Mouse (Mus musculus): ENCODE measurements around the gene Fus.

Fus gene

DNA sequence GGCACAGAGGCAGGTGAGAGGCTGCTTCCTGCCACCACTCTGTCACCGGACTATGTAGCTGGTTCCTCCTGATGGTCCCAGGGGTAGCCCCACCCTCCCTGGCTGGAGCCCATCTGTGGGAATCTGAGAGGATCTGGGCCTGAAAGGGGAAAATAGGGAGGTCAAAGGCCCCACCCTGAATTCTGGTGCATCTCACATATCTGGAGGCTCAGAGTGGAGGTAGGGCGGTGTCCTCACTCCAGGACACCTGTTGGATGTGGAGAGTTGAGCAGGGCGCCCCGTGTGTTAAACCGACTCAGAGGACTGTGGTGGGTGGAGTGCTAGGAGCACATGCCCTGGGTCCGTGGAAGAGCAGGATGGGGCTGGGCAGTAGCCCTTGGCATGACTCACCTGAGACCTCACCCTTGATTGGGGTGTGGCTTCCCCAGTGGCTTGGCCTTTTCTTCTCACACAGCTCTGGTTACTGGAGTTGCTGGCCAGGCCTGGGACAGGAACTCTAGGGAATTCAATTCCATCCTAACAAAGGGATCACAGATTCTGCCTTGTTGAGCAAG is 20.7 kb upstream of the Fus start, which contains the start of gene Prss36:
TSS of gene Prss36 (minus strand) at position 256 of the 554 bp plus-strand sequence.
- no peak for DNase-seq

DNA sequence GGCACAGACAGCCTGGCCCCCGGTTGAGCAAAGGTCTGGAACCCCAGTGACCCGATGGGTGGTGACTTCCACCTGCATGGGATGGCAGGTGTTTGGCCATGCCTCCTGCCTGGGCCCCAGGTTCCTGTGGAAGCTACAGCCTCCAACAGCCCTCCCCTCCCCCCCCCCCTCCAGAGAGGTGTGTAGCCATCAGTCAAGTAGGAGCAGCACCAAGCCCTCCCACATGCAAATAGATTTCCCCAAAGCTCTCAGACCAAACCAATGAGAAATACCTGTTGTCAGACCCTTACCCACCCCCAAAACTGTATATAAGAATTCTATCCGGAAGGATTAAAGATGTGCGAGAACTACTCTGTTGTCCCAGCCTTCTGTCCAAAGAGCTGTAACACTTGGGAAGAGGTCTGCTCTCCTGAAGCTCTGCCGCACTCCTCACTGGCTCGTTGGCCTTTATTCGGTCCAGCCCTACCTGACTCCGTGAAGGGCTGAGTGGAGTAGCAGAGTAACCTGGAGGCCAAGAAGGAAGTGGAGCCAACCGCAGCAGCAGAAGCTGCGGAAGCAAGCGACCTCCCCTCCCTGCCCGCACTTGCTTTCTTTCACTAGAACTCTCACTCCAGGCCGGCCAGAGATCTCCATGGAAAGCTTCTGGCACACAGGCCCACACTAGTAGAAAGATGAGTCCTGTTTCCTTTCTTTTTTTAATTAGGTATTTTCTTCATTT is 14.2 kb upstream of the Fus start:
- DNase-seq, result no peak

DNA sequence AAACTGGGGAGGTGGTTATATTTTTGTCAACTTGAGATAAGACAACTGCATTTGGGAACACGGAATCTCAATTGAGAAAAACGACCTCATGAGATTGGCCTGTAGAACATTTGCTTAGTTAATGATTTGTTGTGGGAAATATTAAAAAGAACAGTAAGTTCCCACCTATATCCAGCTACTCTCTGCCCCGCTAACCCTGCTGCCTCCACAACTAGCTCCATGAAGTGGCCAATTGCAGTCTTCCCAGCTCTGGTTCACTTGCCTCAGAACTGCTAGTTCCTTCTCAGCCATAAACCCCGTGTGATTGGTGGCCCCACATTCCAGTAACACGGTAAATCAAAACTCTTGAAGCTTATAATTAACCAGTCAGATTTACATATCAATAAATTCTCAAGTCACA is 7.9 kb upstream of the Fus start:
- DNase-seq, result no peak

DNA sequence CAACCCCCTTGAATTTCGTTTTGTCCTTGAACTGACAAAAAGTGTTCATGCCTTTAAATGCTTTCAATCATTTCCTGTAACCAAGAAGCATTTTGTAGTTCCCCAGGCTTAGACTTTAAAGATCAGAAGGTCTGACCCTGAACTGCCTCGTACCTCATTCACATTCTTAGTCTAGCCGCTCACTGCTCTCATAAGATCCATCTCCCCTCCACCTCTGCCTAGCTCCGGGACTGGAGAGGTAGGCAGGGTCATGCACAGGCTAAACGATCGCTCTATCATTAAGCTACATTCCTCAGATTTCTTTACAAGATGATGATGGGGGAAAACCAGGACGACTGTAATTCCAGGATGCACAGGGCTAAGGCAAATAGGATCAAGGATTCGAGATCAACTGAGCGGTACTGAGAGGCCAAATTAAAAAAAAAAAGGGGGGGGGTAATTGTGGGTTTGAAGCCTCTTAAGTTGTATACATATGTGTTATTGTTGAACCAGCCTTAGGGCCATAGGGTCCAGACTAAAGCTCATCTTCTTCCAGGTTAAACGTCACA is 812 bp upstream of the Fus start:
- DNase-seq, result no peak

DNA sequence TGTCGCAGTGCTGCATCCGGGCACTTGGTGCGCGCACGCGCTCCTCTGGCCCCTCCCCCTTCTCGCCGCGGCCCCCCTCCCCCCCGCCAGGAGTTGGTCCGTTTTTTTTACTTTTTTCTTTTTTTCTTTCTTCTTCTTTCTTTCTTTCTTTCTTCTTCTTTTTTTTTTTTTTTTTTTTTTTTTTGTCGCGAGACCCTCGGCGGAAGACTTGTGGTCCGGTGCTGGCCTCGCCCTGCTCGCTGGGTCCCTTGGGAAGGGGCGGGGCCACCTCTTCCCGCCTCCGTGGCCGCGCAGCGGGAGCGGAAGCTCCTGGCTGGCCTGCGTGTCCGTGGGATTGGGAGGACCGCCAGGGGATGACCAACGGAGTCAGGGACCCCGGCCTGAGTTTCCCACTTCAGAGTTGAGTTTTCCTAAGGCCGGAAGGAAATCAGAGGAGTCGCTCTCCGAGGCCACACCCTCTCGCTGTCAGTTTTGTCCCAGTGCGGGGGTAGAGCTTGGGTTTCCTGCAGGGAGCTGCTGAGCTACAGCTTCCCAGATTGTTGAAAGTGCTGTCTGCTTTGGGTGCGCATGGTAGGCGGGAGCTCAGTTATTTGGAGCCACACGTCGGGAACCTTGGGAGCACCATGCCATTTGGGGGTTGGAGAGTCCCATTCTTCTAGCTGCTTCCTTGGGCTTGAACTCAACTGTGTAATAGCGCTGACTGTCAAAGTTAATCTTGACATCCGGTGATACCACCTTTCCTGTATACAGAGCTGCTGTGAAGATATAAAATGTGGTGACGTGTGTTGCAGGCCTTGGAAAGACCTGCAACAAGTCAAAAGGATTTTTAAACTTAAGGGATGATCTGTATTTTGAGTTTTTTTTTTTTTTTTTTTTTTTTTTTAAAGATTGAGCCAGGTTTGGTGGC is 918 bp downstream of the Fus start:
- DNase-seq, result peak; percentile 77 to 81

DNA sequence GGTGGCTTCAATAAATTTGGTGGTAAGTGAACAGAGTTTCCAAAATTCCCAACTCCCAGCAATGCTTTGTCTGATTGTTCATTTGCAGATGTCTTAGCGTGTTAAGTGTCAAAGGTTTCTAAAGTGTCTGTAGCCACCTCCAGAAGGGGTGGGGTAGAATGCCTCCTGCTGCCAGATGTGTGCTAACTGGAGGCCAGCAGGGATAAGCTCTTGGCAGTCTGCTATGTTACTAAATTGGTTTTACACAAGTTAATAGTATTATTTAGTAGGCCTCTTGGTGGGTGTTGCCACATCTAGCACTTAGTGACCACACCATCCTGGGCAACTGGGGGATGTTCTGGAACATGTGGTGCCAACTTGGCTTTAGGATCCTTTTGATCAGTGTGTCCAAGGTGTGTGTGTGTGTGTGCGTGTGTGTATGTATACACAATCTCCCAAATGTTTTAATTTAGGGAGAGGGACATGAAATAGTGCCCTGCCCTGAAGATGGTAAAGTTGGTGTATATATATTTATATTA is 7.2 kb downstream of the Fus start:
- no peak for DNase-seq

DNA sequence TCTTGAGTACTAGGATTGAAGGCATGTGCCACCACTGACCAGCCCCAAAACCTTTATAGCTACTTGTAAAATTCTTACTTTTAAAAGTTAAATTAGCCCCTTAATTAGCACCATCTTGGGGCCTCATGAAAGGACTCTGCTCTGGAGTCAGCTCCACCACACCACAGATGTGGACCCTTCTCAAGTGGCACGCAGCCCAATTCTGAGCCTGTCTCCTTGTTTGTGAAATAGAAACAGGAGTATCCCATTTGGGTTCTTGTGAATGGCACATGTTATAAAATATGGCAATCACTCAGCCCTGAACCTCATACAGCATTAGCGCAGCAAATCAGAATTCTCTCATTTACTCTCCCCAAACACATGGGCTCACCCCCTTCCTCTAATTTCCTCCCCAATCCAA is 11.6 kb downstream of the Fus start:
- DNase-seq, result no peak

DNA sequence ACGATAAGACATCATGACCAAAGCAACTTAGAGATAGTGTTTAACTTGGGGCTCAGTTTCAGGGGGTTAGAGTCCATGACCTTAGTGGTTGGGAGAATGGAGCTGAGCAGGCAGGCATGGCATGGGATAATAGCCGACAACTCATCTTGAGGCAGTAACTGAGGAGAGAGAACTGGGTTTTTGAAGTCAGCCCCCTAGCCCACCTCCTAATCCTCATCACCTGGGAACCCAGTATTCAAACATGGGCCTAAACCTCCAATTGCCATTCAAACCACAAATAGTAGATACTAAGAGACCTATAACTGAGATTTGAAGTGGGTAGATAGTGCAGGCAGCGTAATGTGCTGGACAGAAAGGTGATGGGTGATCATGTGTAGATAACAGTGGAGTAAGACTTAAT is 13.3 kb downstream of the Fus start:
- DNase-seq, result no peak

DNA sequence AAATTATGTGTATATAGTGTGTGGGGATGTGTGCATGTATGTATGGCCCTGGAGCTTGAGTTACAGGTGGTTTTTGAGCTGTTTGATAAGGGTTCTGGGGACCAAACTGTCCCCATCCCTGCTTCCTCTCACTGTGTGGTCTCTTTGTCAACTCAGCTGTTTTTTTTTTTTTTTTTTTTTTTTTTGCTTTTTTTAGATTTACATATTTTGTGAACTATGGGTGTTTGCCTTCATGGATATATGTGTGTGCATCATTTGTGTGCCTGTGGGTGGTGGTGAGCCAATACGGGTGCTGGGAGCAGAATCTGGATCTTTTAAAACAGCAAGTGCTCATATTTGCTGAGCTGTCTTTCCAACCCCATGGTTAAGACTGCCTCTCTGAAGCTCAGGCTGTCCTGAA is 21.6 kb downstream of the Fus start:
- DNase-seq, result no peak

DNA sequence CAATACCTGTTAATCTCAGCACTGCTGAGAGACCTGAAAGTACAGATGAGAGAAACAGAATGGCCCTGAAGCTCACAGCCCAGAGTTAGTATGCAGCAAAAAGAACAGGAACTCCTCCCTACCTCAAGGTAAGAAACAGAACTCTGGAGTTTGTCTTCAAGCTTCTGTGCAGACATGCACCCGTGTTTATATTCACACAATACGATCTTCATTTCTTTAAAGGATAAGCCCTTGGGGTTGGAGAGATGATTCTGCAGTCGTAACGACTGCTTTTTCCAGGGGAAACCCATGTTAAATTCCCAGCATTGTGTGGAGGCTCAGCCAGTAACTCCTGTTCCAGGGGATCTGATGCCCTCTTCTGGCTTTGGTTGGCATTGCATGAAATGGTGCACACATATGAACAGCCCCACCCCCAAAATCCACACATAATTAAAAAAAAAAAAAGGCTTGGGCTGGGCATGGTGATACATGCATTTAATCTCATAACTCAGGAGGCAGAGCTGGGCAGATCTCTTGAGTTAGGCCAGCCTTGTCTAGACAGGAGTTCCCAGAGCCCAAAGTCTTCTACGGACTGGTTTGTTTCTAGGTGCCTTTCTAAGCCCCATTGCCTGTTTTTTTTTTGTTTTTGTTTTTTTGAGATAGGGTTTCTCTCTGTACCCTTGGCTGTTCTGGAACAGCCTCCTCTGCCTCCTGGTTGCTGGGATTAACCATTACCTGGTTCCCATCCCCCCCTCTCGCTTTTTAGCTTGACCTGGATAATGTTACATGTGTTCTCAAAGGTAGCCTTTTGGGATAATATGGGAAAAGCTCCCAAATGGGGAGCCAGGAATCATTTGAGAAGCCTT is 24.6 kb downstream of the Fus start:
- peak; percentile 71 to 76 for DNase-seq

DNA sequence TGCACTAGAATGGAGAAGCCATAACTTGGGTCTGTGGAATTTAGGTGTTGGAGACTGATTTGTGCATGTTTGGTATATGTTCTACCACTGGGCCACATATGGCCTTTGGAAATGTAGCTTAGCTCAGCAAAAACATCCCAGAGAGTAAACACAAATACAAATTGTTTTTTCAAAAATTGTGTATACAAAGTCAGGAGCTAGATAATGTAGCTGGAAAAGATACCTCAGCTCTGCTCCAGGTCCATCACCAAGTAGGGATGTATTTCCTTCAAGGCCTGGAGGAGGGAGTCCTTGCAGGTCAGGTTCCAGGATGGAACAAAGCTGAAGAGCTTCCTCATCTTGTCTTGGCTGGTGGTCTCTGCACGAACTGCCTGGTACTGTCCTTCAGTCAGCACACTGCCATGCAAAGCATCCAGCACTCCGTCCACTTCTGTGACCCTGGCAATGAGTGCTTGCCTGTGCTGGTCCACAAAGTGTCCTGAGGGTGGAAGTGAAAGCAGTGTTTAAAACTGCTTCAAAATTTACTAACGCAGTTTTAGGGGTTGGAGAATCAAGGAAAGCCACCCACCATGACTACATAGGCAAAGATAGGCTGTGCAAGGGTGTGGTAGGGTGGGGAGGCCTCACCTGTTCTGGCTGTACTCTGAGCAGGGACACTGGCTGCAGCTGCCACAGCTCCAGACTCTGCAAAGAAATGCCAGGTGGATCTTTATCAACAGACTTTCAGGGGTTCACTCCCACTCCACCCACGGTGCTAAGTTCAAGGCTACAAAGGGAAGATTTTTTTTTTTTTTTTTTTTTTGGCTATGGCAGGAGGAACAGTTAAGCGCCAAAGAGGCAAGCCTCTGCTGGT is 25.5 kb downstream of the Fus start:
- no peak for DNase-seq

DNA sequence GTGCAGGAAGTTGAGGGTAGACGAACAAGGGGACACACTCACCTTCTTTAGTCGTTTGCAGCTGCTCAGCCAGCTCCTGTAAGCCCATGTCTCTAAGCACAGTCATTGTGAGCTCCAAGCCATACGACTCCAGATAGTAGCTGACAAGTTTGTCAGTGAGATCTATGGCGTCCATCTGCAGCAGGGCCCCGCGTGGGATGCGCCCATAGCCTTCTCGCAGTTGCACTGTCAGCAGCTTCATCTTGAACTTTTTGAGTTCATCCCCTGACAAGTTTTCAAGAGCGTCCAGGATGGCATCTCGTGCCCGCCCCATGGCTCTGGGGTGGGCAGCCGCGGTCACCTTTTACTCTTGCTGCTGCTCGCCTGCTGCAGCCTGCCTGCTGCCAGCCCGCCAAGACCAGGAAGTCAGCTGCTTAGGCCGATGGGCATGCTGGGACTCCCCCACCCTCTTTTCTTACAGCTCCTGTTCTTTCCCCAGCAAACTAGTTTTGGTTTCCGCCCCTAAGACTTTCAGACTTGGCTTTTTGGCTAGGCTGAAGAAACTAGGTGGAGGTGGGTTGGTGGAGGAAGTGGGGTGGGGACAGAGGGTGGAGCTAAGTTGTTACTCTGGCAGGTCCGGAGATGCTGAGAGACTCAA is 26.2 kb downstream of the Fus start, which contains the start of gene Pycard:
TSS of gene Pycard (minus strand) at position 527 of the 637 bp plus-strand sequence.
- peak; percentile 65 to 70 for DNase-seq

DNA sequence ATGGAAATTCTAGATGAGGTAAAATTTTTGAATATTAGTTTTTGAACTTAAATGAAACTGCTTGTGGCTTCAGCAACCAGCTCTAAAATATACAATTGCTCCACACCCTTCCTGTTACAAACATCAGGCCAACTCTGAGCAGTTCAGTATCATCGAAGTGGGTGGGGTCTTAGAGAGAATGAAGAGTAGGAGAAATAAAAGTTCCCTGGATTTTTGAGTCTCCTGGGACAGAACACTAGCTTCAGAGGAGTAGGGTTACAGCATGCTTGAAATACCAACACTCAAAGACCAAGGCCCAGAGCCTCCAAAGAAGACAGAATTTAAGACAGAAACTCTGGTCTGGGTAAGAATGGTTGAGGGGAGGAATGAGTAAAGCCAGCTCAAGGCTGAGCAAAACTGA is 32.2 kb downstream of the Fus start:
- no peak for DNase-seq

DNA sequence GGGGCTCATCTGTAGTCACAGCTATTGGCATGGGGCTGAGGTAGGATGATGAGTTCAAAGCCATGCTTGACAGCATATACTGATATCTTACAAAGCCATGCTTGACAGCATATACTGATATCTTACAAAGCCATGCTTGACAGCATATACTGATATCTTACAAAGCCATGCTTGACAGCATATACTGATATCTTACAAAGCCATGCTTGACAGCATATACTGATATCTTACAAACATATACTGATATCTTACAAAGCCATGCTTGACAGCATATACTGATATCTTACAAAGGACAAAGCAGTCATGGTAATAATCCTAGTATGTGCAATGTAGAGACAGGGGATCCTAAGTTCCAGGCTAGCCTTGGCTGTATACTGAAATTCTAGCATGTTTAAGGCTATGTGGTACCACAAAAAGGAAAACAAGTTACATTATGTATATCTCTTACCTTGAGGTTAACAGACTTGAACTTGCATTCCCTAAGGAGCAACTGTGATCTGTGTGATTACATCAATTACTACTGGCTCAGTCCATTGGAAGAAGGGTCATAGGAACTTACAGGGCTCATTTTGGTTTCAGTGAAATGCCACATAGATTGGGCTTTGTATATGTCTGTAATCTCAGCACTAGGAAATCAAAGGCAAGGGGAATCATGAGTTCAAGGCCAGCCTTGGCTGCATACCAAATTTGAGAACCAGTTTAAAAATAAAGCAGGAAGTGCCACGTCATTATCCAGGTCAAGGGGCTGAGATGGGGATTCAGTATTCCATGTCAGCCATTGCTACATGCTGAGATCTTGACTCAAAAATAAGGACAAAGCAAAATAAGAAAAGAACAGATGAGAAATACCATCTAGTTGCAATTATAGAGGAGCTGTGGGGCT is 33.1 kb downstream of the Fus start:
- no peak for DNase-seq

DNA sequence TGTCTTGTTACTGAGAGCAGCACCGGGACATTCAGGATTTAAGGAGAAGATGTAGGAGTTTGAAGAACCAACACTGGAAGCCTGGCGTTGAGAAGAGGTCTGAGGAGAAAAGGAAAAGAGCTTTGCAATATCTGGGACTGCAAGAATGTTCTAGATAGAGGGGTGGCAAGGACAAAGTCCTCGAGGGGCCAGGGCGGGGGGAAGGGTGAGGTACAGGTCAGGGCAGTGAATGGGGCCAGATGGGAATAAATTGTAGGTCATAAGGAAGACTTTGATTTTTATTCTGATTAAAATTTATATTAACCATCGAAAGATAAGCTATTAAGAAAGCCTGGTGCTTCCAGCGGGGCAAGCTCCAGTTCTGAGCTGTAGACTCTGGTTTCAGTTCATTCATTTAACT is 35.8 kb downstream of the Fus start:
- DNase-seq, result no peak

DNA sequence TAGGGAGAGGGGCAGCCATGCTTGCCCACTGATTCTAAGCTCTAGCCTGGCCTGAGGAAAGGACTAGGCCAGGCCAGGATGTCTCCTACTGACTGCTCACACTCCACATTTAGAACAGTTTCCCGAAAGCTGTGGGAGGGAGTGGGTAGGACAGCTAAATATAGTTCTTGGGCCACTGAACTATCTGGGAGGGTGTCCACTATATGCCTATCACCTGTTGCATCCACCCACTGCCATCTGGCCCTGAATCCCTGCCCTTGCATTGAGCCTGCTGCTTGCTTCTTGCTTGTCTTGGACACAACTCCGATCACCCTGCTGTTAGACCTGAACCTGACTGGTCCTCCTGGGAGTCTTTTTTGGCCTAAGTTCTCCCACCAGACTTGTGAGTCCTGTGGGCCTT is 36.4 kb downstream of the Fus start, which contains the start of gene Trim72:
TSS of gene Trim72 (plus strand) at position 262 of the 400 bp plus-strand sequence.
- DNase-seq, result no peak

DNA sequence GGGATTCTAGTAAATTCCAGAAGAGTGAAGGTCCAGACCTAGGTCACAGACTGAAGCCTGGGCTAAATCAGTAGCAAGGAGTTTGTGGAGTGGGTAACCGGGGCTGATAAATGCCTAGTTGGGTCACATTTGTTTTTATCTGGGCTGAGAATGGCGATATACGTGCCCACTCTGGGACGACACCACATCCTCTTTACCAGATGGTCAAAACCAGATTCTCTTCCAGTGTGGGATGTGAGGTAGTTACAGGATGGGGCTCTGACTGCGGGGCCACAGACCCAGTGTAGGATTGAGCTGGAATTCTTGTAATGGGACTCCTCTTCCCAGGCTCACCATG is 36.9 kb downstream of the Fus start:
- DNase-seq, result no peak

DNA sequence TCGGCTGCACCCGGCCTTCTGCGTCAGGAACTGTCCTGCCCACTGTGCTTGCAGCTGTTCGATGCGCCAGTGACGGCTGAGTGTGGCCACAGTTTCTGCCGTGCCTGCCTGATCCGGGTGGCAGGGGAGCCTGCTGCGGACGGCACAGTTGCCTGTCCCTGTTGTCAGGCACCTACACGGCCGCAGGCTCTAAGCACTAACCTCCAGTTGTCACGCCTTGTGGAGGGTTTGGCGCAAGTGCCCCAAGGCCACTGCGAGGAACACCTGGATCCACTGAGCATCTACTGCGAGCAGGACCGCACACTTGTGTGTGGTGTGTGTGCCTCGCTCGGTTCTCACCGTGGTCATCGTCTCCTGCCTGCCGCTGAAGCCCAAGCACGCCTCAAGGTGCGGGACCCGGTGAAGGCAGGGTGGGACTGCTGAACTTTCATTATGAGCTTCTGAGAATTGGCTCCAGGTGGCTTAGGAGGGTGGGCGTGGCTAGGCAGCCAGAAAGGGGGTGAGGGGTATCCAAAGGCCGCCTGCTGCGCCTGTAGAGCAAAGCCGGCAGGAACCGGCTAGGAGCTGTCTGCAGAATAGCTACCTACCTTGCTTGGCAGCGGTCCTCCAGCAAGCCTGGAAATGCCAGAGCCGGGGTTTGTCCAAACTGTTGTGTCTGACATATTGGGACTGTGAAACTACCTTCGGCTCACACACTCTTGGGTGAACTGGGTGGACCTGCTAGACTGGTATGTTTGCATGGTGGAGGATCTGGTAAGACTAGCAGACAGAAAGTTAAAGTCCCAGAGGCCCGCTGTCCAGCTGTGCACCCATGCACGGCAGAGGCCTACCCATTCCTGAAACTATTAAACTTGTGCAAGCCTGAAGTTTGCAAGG is 37.5 kb downstream of the Fus start:
- peak; percentile 64 to 70 for DNase-seq

DNA sequence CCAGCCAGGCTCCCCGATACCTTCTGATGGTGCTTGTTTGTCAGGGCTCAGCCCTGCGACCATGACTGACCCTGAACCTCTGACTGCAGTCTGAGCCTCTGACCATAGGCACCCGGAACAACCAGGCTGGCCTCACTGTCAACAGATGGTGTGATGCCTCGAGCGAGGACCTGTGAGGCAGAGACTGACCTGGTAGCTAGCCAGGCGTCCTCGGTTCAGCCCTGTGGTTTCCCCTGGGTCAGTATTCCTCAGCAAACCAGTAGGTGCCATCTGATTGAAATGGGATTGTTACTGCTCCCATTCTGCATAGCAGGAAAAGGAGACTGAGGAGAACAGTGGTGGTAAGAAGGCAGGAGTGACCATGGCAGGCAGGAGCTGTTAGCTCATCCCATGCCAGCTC is 38.9 kb downstream of the Fus start:
- DNase-seq, result no peak

All from lung, adult 18-20 months (tissue).